Mouse (Mus musculus): ENCODE measurements at regions not wholly inside any gene's neighbourhood (a gene's known extent, or its start where the extent isn't known, plus 50 kb on each side); places are given as distances from the start of the nearest gene placed in this dataset.

GRCm38 (mm10) chr10:51792030-51792429 lies 114.5 kb downstream of the Rfx6 start:
- DNase-seq (ENCODE audit: low read depth) = peak; percentile 8

GRCm38 (mm10) chr10:51793876-51794275 lies 116.3 kb downstream of the Rfx6 start:
- DNase-seq (ENCODE audit: low read depth) = no peak

DNA sequence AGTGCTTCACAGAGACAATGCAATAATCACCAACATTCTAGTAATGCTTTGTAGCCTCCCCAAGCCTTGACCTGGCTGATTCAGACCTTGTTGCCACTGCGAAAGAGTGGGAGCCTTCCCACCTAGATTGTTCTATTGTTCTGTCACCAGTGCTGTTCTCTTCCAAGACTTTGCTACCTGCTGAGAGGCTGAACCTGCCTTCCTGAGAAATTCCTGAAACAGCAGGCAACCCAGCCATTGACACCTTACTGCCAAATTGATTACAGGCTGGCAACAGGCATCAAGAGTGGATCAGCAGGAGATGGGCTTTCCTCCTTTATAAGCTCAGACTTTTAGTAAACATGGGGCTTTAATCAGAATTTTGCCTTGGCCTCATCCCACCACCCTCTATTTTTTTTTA lies 139.1 kb downstream of the Rfx6 start:
- no peak for DNase-seq (ENCODE audit: low read depth)

- no peak for DNase-seq (ENCODE audit: low read depth)
These were observed 146.3 kb downstream of the Rfx6 start for GRCm38 (mm10) chr10:51823900-51824299.

- DNase-seq (ENCODE audit: low read depth) = no peak
These were observed 148.9 kb downstream of the Rfx6 start for GRCm38 (mm10) chr10:51826431-51826964.

- DNase-seq (ENCODE audit: low read depth) = no peak
These were observed 154.9 kb downstream of the Rfx6 start for GRCm38 (mm10) chr10:51832459-51832858.

GRCm38 (mm10) chr10:51843099-51843498 lies 165.5 kb downstream of the Rfx6 start:
- DNase-seq (ENCODE audit: low read depth) = no peak

DNA sequence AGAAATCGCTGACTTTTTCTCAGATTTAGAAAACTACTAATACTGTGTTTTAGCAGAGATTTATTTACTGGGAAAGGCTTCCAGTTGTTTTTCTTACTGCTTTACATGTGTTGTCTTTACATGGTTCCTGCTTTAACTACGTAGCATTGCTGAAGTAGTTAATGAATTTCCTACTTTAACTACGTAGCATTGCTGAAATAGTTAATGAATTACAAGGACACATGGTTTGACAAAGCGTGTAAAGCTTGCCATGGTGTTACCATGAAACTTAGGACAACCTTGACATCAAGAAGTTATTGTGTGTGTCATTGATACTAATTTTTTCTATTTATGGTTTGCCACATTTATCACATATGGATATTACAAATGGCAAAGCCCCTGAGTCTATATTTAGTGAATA lies 168.7 kb downstream of the Rfx6 start:
- DNase-seq (ENCODE audit: low read depth) = no peak

DNA sequence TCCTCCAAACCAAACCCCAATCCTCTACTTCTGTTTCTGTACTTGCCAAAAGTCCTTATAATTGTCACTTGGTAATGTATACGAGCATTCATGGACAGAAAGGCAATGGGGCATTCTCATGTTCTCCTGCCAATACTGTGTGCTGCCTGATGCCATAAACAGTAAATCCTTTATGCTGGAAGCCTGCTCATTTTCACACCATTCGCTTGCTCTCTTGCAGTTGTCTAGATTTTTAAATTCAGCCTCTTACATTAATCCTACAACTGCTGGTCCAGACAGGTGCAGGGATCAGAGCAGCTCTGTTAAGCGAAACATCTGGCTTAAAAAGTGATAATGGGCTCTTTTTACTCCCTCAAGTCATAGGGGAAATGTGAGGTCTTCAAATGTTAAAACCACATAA lies 152.9 kb upstream of the Vgll2 start:
- DNase-seq (ENCODE audit: low read depth) = no peak

DNA sequence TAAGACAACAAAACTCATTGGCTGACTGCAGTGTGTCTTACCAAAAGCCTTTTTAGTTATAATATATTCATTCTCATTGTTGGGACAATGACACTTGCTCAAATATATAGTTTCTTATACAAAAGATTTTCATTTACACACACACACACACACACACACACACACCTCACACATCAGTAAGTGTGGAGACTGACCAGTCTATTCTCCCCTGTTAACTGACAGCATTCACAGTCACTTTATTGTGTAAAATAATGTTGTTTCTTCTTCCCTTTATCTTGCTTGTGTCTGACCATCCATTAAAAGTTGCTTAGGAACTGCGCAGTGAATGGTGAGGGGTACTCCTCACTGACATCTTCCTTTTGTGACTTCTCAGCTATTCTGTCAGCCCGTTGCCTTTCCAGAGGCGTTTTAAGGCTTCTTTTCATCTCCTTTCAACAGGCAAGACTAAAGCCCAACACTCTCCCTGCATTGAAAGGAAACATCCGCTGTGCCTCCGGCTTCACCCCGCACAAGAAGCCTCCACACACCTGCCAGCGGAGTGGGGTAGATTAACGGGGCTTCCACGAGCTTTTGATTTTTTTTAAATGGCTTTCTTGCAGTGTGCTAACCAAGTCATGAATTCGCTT lies 111.1 kb upstream of the Vgll2 start:
- DNase-seq (ENCODE audit: low read depth) = no peak

DNA sequence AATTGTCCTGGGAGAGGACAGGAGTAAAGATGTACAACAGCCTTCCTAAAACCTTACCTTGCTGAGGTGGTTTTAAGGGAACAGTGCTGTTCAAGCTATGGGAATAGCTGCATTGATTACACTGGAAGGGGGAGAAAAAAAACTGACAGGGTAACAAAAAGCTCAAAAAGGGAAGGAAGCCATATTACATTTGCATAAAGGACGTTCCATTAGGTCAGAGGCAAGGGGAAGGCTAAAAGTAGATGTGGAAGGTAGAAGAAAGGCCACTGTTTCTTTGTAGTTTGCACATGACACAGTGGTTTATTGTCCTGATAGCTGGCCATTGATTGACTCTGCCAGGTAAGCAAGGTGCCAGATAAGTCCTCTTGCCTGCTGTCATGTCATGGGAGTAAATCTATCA lies 110.2 kb upstream of the Vgll2 start:
- DNase-seq (ENCODE audit: low read depth) = no peak

- no peak for DNase-seq (ENCODE audit: low read depth)
These were observed 95.7 kb upstream of the Vgll2 start for GRCm38 (mm10) chr10:51926644-51927043.

- DNase-seq (ENCODE audit: low read depth) = no peak
These were observed 93.0 kb upstream of the Vgll2 start for GRCm38 (mm10) chr10:51929341-51929740.

DNA sequence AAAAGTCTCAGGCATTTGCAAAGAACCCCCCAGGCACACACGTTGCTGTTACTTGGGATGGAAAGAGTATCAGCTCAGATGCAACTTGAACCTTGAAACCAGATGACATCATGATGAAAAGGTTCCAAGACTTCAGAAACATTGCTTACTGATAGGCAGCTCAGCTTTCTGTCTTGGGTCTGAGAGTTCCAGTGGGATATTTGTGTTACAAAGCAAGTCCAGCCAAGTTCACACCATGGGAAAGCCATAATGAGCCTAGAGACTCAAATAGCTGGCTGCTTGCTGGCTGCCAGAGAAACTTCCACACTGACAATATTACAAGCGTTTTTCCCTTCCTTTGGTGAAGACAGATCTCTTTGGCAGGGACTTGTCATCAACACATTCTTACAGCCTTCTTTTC lies 92.0 kb upstream of the Vgll2 start:
- DNase-seq (ENCODE audit: low read depth) = no peak

DNA sequence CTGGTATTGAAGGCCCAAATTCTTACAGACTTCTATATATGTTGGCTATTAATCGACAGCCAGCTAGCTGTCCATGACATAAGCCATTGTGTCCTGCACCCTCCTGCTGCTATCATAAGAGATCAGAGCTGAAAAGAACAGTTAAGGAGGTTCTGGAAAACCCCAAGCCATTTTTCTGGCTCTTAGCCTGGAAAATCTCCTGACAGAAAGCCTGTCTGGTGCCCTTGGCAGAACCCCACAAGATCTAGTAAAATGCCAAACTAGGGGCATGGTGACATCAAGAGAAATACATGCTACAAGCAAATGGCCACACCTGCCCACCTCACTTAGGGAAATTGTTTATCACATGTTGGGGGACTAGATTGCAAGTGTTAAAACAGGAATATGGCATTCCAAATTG lies 91.6 kb upstream of the Vgll2 start:
- no peak for DNase-seq (ENCODE audit: low read depth)

GRCm38 (mm10) chr10:51935482-51935881 lies 86.8 kb upstream of the Vgll2 start:
- DNase-seq (ENCODE audit: low read depth) = no peak

DNA sequence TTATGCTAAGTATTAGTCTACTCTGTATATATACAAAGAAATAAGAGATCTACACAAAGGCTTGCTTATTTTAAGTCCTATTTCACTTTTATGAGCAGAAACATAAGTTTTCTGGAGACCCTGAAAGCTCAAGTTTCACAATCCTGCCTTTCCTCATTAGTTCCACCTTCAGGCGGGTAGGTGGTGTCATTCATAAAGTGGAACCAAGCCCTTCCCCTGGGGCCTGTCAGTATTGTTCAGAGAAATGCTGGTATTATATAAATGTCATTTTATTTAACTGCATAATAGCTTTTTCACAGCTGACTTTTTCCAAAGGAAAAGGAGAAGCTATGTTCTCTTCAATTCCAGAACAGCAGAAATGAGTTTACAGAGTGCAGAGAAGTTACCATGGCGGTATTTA lies 81.1 kb upstream of the Vgll2 start:
- DNase-seq (ENCODE audit: low read depth) = no peak

GRCm38 (mm10) chr10:51945701-51946100 lies 76.6 kb upstream of the Vgll2 start:
- DNase-seq (ENCODE audit: low read depth) = no peak

GRCm38 (mm10) chr10:51946189-51946588 lies 76.1 kb upstream of the Vgll2 start:
- DNase-seq (ENCODE audit: low read depth) = no peak

DNA sequence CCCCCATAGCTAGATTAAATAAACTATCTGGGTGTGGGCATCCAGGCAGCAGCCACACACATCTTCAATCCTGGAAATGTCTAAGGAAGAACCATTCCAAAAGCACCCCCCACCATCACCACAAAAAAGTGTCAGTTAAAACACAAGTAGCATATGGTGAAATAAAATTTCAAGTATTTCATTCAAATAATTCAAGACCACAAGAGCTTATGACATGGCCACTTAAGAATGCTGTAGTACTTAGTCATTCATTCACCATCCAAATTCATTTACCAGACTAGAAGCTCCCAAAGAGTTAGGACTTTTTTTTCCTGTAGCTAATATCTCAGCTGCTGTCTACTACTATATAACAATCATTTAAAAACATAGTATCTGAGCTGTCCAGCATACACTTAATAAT lies 75.4 kb upstream of the Vgll2 start:
- no peak for DNase-seq (ENCODE audit: low read depth)

DNA sequence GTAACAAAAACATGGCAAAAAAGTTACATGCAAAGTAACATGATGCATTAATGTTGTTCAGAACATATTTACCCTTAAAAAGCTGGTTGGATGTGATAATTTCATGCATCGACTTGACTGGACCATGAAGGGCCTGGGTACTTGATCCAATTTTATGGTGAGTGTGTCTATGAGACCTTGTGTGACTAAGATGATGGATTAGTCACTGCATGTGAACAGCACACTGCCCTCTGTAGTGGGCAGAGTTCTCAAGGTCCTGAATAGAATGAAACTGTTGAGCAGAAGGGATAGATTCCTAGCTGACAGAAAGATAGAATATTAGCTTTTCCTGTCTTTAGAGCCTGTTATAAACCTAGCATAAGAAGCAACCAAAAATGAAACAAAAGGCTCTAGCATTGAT lies 72.3 kb upstream of the Vgll2 start:
- DNase-seq (ENCODE audit: low read depth) = no peak

- no peak for DNase-seq (ENCODE audit: low read depth)
These were observed 70.3 kb upstream of the Vgll2 start for GRCm38 (mm10) chr10:51952021-51952420.

- no peak for DNase-seq (ENCODE audit: low read depth)
These were observed 65.8 kb upstream of the Vgll2 start for GRCm38 (mm10) chr10:51956493-51956892.

- DNase-seq (ENCODE audit: low read depth) = no peak
These were observed 60.8 kb upstream of the Vgll2 start for GRCm38 (mm10) chr10:51961497-51961896.

Measured in c-Kit-positive CD71-negative TER-119-negative erythroid progenitor cells, embryonic 14.5 days (primary cell).